Mouse (Mus musculus) kidney, embryonic 16.5 days (tissue): Measurements from ENCODE around the gene Parp8. TPM values are rescaled to one million over a fixed set of nuclear protein-coding genes. Genes with fewer than 3 reads are reported as not detected.

Experiments used
- ATAC-seq: fragments of 200-750 bp; cut with Nextera tagmentation; 2 replicates; pipeline ENCODE4 v1.8.0; 2017; ENCODE audit warnings: moderate TSS enrichment; ENCODE audit not compliant: low FRiP score, low TSS enrichment
- H3K27ac ChIP-seq: fragments of 300-500 bp; sonication (generic); 2 replicates; pipeline ENCODE4 v1.5.1; 2014; ENCODE audit warnings: low read length
- H3K27me3 ChIP-seq: fragments of 300-500 bp; sonication (generic); 2 replicates; pipeline ENCODE4 v1.6.1; 2014; ENCODE audit warnings: low read length, control low read depth, mixed read lengths; ENCODE audit not compliant: insufficient read depth
- H3K36me3 ChIP-seq: fragments of 300-500 bp; sonication (generic); 2 replicates; pipeline ENCODE4 v1.6.1; 2014; ENCODE audit warnings: low read length, control low read depth, mixed read lengths; ENCODE audit not compliant: insufficient read depth
- H3K4me1 ChIP-seq: fragments of 300-500 bp; sonication (generic); 2 replicates; pipeline ENCODE4 v1.6.1; 2014; ENCODE audit warnings: low read length, control low read depth, mixed read lengths; ENCODE audit not compliant: insufficient read depth
- H3K4me2 ChIP-seq: fragments of 300-500 bp; sonication (generic); replicated peaks from 2 replicates; pipeline ENCODE4 v1.6.1; 2014; ENCODE audit warnings: low read depth, low read length
- H3K4me3 ChIP-seq: fragments of 300-500 bp; sonication (generic); 2 replicates; pipeline ENCODE4 v1.5.1; 2014; ENCODE audit warnings: mild to moderate bottlenecking, low read length
- H3K9ac ChIP-seq: fragments of 300-500 bp; sonication (generic); replicated peaks from 2 replicates; pipeline ENCODE4 v1.6.1; 2014; ENCODE audit warnings: low read length
- H3K9me3 ChIP-seq: fragments of 300-500 bp; sonication (generic); 2 replicates; pipeline ENCODE4 v1.6.1; 2016; ENCODE audit warnings: low read length, control low read depth
- WGBS: fragments of 180-500 bp; shearing (Covaris S2); extraction: QIAGEN DNeasy Blood & Tissue Kit; methylation state at CpG from one replicate; pipeline ENCODE4 v1.1.7; 2014; 5-methylcytosine and 5-hydroxymethylcytosine counted together
- polyA plus RNA-seq: library from polyadenylated mRNA; unstranded; fragments of >200 nt; fragmentation: Nextera tagmentation; extraction: Ambion mirVana; gene quantifications from 2 replicates; pipeline ENCODE4 v1.2.1, GENCODE M21; 2015

Parp8 gene
- polyA plus RNA-seq, 1 experiment from 2014 or later = 15.7 TPM

GRCm38 (mm10) chr13:117035121-117035520 lies 9.8 kb upstream of the Parp8 start:
- no peaks in the 10 kb centered on the region for H3K9me3 ChIP-seq
- 44% methylated on average over 2 of the region's 2 CpGs for WGBS

GRCm38 (mm10) chr13:117034676-117035075 lies 9.3 kb upstream of the Parp8 start:
- Histone ChIP-seq H3K36me3 (no peaks in the 10 kb centered on the region), H3K4me2 (no peak overlapping the region), H3K27me3 (no peaks in the 10 kb centered on the region; the same call in none of the 2 replicates), H3K9ac (no peak overlapping the region), H3K4me1 (no peaks in the 10 kb centered on the region), H3K4me3 (no peak overlapping the region), H3K27ac (no peak overlapping the region), H3K9me3 (no peaks in the 10 kb centered on the region)
- 77% methylated on average over 1 of the region's 1 CpGs for WGBS
- no peak for ATAC-seq

More at GRCm38 (mm10) chr13:117035121-117035520, 9.8 kb upstream of the Parp8 start:
- no peaks in the 10 kb centered on the region for H3K4me1 ChIP-seq
- no peak overlapping the region for H3K27ac ChIP-seq
- H3K27me3 ChIP-seq = no peaks in the 10 kb centered on the region; the same call in 1 of the 2 replicates
- H3K36me3 ChIP-seq = no peaks in the 10 kb centered on the region
- ATAC-seq = no peak
- no peak overlapping the region for H3K4me2 ChIP-seq
- H3K4me3 ChIP-seq = no peak overlapping the region
- H3K9ac ChIP-seq = no peak overlapping the region

GRCm38 (mm10) chr13:117033676-117034308 lies 8.5 kb upstream of the Parp8 start:
- Histone ChIP-seq H3K4me1 (no peaks in the 10 kb centered on the region), H3K36me3 (no peaks in the 10 kb centered on the region), H3K27ac (no peak overlapping the region), H3K27me3 (peaks cover 3% of the 10 kb centered on the region), H3K9ac (no peak overlapping the region), H3K4me2 (no peak overlapping the region), H3K4me3 (no peak overlapping the region), H3K9me3 (no peaks in the 10 kb centered on the region)
- WGBS = 69% methylated on average over 5 of the region's 5 CpGs
- ATAC-seq = no peak

- ATAC-seq = no peak
- H3K4me1 ChIP-seq = no peaks in the 10 kb centered on the region
- H3K27ac ChIP-seq = no peak overlapping the region
- peaks cover 4% of the 10 kb centered on the region for H3K27me3 ChIP-seq
- H3K9me3 ChIP-seq = no peaks in the 10 kb centered on the region
- no peak overlapping the region for H3K4me3 ChIP-seq
- H3K36me3 ChIP-seq = no peaks in the 10 kb centered on the region
- H3K9ac ChIP-seq = no peak overlapping the region
- WGBS = 93% methylated on average over 1 of the region's 1 CpGs
- no peak overlapping the region for H3K4me2 ChIP-seq
These were observed 7.1 kb upstream of the Parp8 start for GRCm38 (mm10) chr13:117032402-117032801.

DNA sequence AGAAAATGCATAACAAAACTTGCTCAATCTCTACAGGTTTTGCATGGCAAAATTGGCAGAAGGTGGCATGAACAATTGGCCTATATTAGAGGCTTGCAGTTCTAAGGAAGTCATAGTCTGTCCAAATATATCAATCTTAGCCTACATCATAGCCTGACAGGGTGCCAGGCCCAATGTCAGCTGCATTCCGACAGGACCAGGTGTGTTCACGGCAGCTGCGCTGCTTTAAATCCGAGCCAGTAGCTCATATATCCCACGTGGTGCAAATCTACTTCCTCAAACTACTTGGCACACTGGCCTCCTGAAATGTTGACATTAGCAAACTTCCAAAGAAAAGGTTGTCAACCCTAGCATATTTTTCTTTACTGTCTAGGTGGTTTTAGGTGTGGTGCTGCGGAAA lies 6.2 kb upstream of the Parp8 start:
- H3K4me2 ChIP-seq = no peak overlapping the region
- 46% methylated on average over 6 of the region's 6 CpGs for WGBS
- H3K9me3 ChIP-seq = no peaks in the 10 kb centered on the region
- no peak overlapping the region for H3K9ac ChIP-seq
- H3K4me3 ChIP-seq = no peak overlapping the region
- no peak for ATAC-seq
- no peaks in the 10 kb centered on the region for H3K36me3 ChIP-seq
- H3K4me1 ChIP-seq = no peaks in the 10 kb centered on the region
- H3K27ac ChIP-seq = no peak overlapping the region
- H3K27me3 ChIP-seq = peaks cover 9% of the 10 kb centered on the region

GRCm38 (mm10) chr13:117028221-117028620 lies 2.9 kb upstream of the Parp8 start:
- no peak for ATAC-seq
- no peak overlapping the region for H3K4me3 ChIP-seq
- H3K27me3 ChIP-seq = peaks cover 9% of the 10 kb centered on the region
- H3K4me2 ChIP-seq = no peak overlapping the region
- no peaks in the 10 kb centered on the region for H3K36me3 ChIP-seq
- WGBS = 82% methylated on average over 5 of the region's 5 CpGs
- no peaks in the 10 kb centered on the region for H3K9me3 ChIP-seq
- no peak overlapping the region for H3K27ac ChIP-seq
- H3K4me1 ChIP-seq = 0 out of 2 replicates have a peak, but pooled peaks cover 3% of the 10 kb centered on the region
- H3K9ac ChIP-seq = no peak overlapping the region

DNA sequence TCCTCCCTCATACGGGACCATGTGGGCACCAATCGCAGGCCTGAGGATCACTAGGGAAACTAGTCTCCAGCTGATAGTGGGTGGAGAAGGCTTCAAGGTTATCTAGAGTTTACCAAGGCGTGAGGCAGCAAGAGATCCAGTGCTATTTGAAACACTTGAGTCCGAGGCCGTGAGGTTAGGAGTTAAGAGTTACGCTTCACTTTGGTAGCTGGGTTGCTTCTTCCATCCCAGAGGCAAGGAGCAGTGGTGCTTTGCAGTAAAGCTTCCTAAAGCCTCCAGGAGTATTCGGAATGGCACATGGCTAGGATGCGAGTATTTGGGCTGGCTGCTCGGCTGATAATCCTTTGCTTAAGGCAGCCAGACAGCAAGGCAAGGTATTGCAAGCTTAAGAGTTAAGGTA lies 2.0 kb upstream of the Parp8 start:
- Histone ChIP-seq H3K27me3 (peaks cover 9% of the 10 kb centered on the region), H3K4me1 (0 out of 2 replicates have a peak, but pooled peaks cover 7% of the 10 kb centered on the region), H3K27ac (no peak overlapping the region), H3K9me3 (no peaks in the 10 kb centered on the region), H3K4me2 (no peak overlapping the region), H3K4me3 (no peak overlapping the region), H3K9ac (no peak overlapping the region), H3K36me3 (no peaks in the 10 kb centered on the region)
- ATAC-seq = no peak
- WGBS = 88% methylated on average over 9 of the region's 9 CpGs

DNA sequence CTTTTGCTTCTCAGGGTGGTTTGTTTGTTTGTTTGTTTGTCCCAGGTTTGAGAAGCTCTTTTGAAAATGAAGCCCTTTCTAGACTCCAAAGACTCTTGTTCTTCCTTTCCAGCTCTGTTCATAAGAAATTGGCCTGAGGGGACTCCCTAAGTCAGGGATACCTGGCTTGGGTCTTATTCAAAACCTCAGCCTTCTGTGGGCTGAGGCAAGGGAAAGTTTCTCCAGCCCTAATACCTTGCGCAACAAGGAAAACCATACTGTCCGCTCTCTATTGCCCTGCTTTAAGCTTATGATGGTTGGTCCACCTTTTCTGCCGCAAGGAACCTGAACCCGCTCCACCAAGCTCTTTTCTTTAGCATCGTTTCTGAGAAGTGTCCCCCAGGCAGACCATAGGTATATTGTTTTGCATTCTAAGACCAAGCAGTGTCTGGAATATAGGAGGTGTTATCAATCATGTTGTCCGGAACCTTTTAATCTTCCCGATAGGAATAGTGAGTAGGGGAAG lies 991 bp upstream of the Parp8 start:
- H3K9me3 ChIP-seq = no peaks in the 10 kb centered on the region
- 68% methylated on average over 7 of the region's 7 CpGs for WGBS
- H3K36me3 ChIP-seq = no peaks in the 10 kb centered on the region
- H3K4me3 ChIP-seq = peak overlapping the region; percentile 89
- H3K4me1 ChIP-seq = 0 out of 2 replicates have a peak, but pooled peaks cover 7% of the 10 kb centered on the region
- H3K9ac ChIP-seq = 0 out of 2 replicates have a peak overlapping the region, but pooled peaks have one; percentile 90
- H3K4me2 ChIP-seq = peak overlapping the region; percentile 87
- ATAC-seq = no peak
- H3K27ac ChIP-seq = no peak overlapping the region
- H3K27me3 ChIP-seq = peaks cover 9% of the 10 kb centered on the region; the same call in 1 of the 2 replicates

DNA sequence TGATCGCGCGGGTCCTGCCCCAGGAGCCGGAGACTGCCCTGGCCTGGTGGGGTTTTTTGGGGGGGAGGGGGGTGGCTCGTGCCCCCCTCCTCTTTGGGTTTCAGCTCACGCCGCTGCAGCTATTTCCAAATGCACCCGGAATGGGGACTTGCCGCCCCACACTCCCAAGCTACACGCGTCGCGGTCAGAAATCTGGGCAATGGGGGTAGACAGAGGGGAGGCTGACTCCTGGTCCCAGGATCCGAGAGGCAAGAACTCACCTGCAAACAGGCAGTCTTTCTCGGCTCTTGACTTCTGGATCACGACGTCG lies 466 bp downstream of the Parp8 start:
- peak overlapping the region; percentile 89 for H3K27ac ChIP-seq
- 0 out of 2 replicates have a peak, but pooled peaks cover 7% of the 10 kb centered on the region for H3K4me1 ChIP-seq
- no peaks in the 10 kb centered on the region for H3K9me3 ChIP-seq
- peak overlapping the region; percentile 90 for H3K9ac ChIP-seq
- peak overlapping the region; percentile 87 for H3K4me2 ChIP-seq
- ATAC-seq = peak; percentile 46
- H3K27me3 ChIP-seq = peaks cover 9% of the 10 kb centered on the region; the same call in 1 of the 2 replicates
- no peaks in the 10 kb centered on the region for H3K36me3 ChIP-seq
- 1% methylated on average over 18 of the region's 18 CpGs for WGBS
- H3K4me3 ChIP-seq = peak overlapping the region; percentile 89
